Mouse (Mus musculus) C2C12 (cell line): ENCODE data around the gene Ldhb.

Experiments
- CEBPB ChIP-seq: IDR thresholded peaks from one replicate; pipeline ENCODE4 v1.6.1; 2011; ENCODE audit warnings: low read depth, mild to moderate bottlenecking, control low read depth, moderate library complexity
- CTCF ChIP-seq: IDR thresholded peaks from one replicate; pipeline ENCODE4 v1.5.1; 2011; ENCODE audit not compliant: control insufficient read depth, insufficient read depth, insufficient read length
- MAX ChIP-seq: IDR thresholded peaks from one replicate; pipeline ENCODE4 v1.6.1; 2011; ENCODE audit warnings: mild to moderate bottlenecking, control low read depth
- MYOD1 ChIP-seq: IDR thresholded peaks from one replicate; pipeline ENCODE4 v1.6.1; 2011; ENCODE audit warnings: low read depth; ENCODE audit not compliant: control insufficient read depth, insufficient read length
- MYOG ChIP-seq: IDR thresholded peaks from one replicate; pipeline ENCODE4 v1.6.1; 2011; ENCODE audit not compliant: control insufficient read depth, insufficient read length; ENCODE audit errors: extremely low read depth
- USF1 ChIP-seq: IDR thresholded peaks from one replicate; pipeline ENCODE4 v1.6.1; 2011; ENCODE audit warnings: low read depth, mild to moderate bottlenecking, control low read depth, moderate library complexity

DNA sequence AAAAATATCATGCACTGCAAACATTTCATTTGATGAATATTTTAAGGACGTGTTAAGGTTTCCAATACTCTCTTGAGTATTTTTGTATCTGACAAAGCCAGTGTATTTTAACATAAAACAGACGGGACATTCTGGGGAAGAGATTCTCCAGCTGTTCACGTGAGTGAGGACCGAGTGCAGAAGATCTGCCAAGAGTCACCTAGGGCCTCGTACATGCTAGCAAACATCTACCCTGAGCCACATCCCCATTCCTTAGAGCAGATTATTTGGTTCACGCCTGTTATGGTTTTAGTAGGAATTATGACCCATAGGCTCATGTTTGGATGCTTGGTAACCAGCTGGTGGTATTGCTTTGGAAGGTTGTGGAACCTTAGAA is 35.0 kb upstream of the Ldhb start:
- TF ChIP-seq MYOG, result no peak
- no peak for TF ChIP-seq MYOD1
- TF ChIP-seq USF1, result no peak
- TF ChIP-seq CTCF, result no peak
- TF ChIP-seq CEBPB, result no peak
- no peak for TF ChIP-seq MAX
